Mouse (Mus musculus) kidney, postnatal 0 days (tissue): Measurements from ENCODE around the gene Pabpc4. TPM values are rescaled to one million over a fixed set of nuclear protein-coding genes. Genes with fewer than 3 reads are reported as not detected.

Experiments
- ATAC-seq: fragments of 200-750 bp; cut with Nextera tagmentation; replicated peaks from 2 replicates; pipeline ENCODE4 v1.8.0; 2017; ENCODE audit warnings: low read depth, moderate number of reproducible peaks, moderate TSS enrichment, moderate library complexity; ENCODE audit not compliant: low FRiP score
- DNase-seq: peaks from one replicate; pipeline ENCODE4 v3.0.0-alpha.2; 2016; ENCODE audit warnings: low spot score
- H3K27ac ChIP-seq: fragments of 300-500 bp; sonication (generic); 2 replicates; pipeline ENCODE4 v1.5.1; 2014; ENCODE audit warnings: mild to moderate bottlenecking
- H3K27me3 ChIP-seq: fragments of 300-500 bp; sonication (generic); 2 replicates; pipeline ENCODE4 v1.6.1; 2014; ENCODE audit warnings: low read length, mixed read lengths; ENCODE audit not compliant: insufficient read depth
- H3K36me3 ChIP-seq: fragments of 300-500 bp; sonication (generic); 2 replicates; pipeline ENCODE4 v1.6.1; 2014; ENCODE audit warnings: low read length, mixed read lengths; ENCODE audit not compliant: insufficient read depth
- H3K4me1 ChIP-seq: fragments of 300-500 bp; sonication (generic); replicated peaks from 2 replicates; pipeline ENCODE4 v1.6.1; 2014; ENCODE audit warnings: antibody characterized with exemption, low read length, mixed read lengths; ENCODE audit not compliant: insufficient read depth
- H3K4me2 ChIP-seq: fragments of 300-500 bp; sonication (generic); 2 replicates; pipeline ENCODE4 v1.6.1; 2014; ENCODE audit warnings: mild to moderate bottlenecking, low read length, moderate library complexity, mixed read lengths
- H3K4me3 ChIP-seq: fragments of 300-500 bp; sonication (generic); replicated peaks from 2 replicates; pipeline ENCODE4 v1.5.1; 2014; ENCODE audit warnings: low read depth, low read length
- H3K9ac ChIP-seq: fragments of 300-500 bp; sonication (generic); 2 replicates; pipeline ENCODE4 v1.6.1; 2014; ENCODE audit warnings: low read depth, low read length
- H3K9me3 ChIP-seq: fragments of 300-500 bp; sonication (generic); replicated peaks from 2 replicates; pipeline ENCODE4 v1.6.1; 2016; ENCODE audit warnings: low read length, inconsistent platforms, mixed read lengths
- CTCF ChIP-seq: IDR thresholded peaks from 2 replicates; pipeline ENCODE4 v1.5.1; 2016; ENCODE audit warnings: antibody characterized with exemption, low read depth, mild to moderate bottlenecking, moderate library complexity
- WGBS: fragments of 180-500 bp; shearing (Covaris S2); extraction: QIAGEN DNeasy Blood & Tissue Kit; methylation state at CpG from one replicate; pipeline ENCODE4 v1.1.7; 2014; 5-methylcytosine and 5-hydroxymethylcytosine counted together
- polyA plus RNA-seq: library from polyadenylated mRNA; unstranded; fragments of >200 nt; fragmentation: Nextera tagmentation; extraction: Ambion mirVana; gene quantifications from 2 replicates; pipeline ENCODE4 v1.2.1, GENCODE M21; 2015

Gene Pabpc4
- polyA plus RNA-seq, 1 experiment from 2014 or later = 28.2 TPM

- Histone ChIP-seq H3K9me3 (no peaks in the 10 kb centered on the region), H3K4me3 (no peak overlapping the region), H3K9ac (no peak overlapping the region), H3K4me2 (no peak overlapping the region), H3K27me3 (no peaks in the 10 kb centered on the region), H3K27ac (peak overlapping the region; percentile 62; the same call in 1 of the 2 replicates), H3K4me1 (0 out of 2 replicates have a peak, but pooled peaks cover 4% of the 10 kb centered on the region), H3K36me3 (0 out of 2 replicates have a peak, but pooled peaks cover 5% of the 10 kb centered on the region)
- DNase-seq (no peak), ATAC-seq (no peak)
- 73% methylated on average over 7 of the region's 7 CpGs for WGBS
- no peak for TF ChIP-seq CTCF
These were observed 15.9 kb upstream of the Pabpc4 start for GRCm38 (mm10) chr4:123246221-123246620.

DNA sequence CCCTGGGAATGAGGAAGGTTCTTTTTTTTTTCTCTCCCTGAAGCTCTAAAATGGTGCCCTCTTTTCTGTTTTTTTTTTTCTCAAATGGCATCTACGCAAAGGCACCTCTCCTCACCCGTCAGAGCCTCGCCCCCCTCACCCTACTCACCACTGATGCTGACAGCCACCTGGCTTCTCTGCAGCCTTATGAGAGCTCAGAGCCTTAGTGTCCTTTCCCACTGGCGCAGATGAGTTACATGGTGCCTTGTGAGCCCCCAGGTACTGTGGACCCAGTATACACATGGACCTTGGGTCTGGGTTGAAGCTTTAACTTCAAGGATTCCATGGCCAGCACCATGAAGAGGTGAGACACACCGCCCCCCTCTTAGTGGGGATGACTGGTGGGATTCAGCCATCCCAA lies 15.5 kb upstream of the Pabpc4 start:
- 91% methylated on average over 5 of the region's 5 CpGs for WGBS
- Histone ChIP-seq H3K4me1 (0 out of 2 replicates have a peak, but pooled peaks cover 4% of the 10 kb centered on the region), H3K9ac (no peak overlapping the region), H3K36me3 (0 out of 2 replicates have a peak, but pooled peaks cover 5% of the 10 kb centered on the region), H3K27ac (peak overlapping the region; percentile 62; the same call in 1 of the 2 replicates), H3K9me3 (no peaks in the 10 kb centered on the region), H3K27me3 (no peaks in the 10 kb centered on the region), H3K4me3 (no peak overlapping the region), H3K4me2 (no peak overlapping the region)
- TF ChIP-seq CTCF = no peak
- no peak for ATAC-seq
- no peak for DNase-seq

GRCm38 (mm10) chr4:123247147-123247880 lies 14.8 kb upstream of the Pabpc4 start:
- no peaks in the 10 kb centered on the region for H3K9me3 ChIP-seq
- peak overlapping the region; percentile 62; the same call in 1 of the 2 replicates for H3K27ac ChIP-seq
- peak; percentile 54; the same call in 1 of the 2 replicates for ATAC-seq
- H3K4me2 ChIP-seq = no peak overlapping the region
- 39% methylated on average over 7 of the region's 7 CpGs for WGBS
- H3K4me3 ChIP-seq = no peak overlapping the region
- no peak overlapping the region for H3K9ac ChIP-seq
- peaks cover 4% of the 10 kb centered on the region; the same call in 1 of the 2 replicates for H3K4me1 ChIP-seq
- 0 out of 2 replicates have a peak, but pooled peaks cover 5% of the 10 kb centered on the region for H3K36me3 ChIP-seq
- DNase-seq = peak; percentile 87
- H3K27me3 ChIP-seq = no peaks in the 10 kb centered on the region
- TF ChIP-seq CTCF = no peak

- H3K36me3 ChIP-seq = no peaks in the 10 kb centered on the region
- peaks cover 4% of the 10 kb centered on the region; the same call in 1 of the 2 replicates for H3K4me1 ChIP-seq
- H3K9ac ChIP-seq = no peak overlapping the region
- DNase-seq = no peak
- H3K4me2 ChIP-seq = no peak overlapping the region
- ATAC-seq = no peak
- TF ChIP-seq CTCF = no peak
- H3K9me3 ChIP-seq = no peaks in the 10 kb centered on the region
- H3K27ac ChIP-seq = no peak overlapping the region
- no peaks in the 10 kb centered on the region for H3K27me3 ChIP-seq
- H3K4me3 ChIP-seq = no peak overlapping the region
- WGBS = 51% methylated on average over 7 of the region's 7 CpGs
These were observed 13.1 kb upstream of the Pabpc4 start for GRCm38 (mm10) chr4:123248971-123249567.

DNA sequence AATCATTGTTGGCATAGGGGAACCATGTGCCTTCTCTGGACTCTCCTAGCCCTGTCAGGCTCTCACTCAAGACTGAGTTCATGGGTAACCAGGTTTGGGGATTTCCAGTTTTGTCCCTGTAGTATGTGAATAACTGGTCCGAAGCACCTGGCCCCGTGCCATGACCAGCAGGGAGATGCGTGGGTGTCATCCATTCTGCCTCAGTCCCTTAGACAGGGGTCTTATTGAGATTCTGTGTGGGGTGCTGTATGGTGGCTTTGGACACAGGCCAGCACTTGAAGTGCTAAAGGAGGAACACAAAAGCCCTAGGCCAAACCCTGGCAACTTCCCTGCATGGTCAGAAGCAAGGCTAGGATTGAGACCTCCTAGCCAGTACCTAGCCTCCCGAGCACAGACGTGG lies 9.9 kb upstream of the Pabpc4 start:
- peaks cover 4% of the 10 kb centered on the region; the same call in 1 of the 2 replicates for H3K4me1 ChIP-seq
- 63% methylated on average over 5 of the region's 5 CpGs for WGBS
- DNase-seq = no peak
- no peak for TF ChIP-seq CTCF
- no peaks in the 10 kb centered on the region for H3K27me3 ChIP-seq
- no peak overlapping the region for H3K27ac ChIP-seq
- H3K9me3 ChIP-seq = no peaks in the 10 kb centered on the region
- H3K4me2 ChIP-seq = no peak overlapping the region
- H3K4me3 ChIP-seq = no peak overlapping the region
- no peak for ATAC-seq
- H3K36me3 ChIP-seq = no peaks in the 10 kb centered on the region
- no peak overlapping the region for H3K9ac ChIP-seq

DNA sequence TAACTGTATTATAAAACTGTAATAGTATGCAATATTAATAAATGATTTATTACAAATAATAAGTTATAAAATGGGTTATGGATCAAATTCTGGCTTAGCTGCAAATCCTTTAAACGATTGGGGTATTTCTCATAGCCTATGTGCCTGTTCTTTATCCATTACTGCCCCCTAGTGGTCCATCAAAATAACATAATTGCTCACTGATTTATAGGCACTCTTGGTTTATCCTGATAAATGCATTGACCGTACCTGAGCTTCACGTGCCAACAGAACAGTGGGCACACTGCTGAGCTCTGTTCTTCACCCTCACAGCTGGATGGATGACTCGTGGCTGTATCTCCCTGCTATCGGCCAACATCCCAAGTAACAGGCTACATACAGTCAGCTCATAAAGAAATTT lies 7.5 kb upstream of the Pabpc4 start:
- peak; percentile 71 for ATAC-seq
- peak; percentile 93 for TF ChIP-seq CTCF
- no peak overlapping the region for H3K9ac ChIP-seq
- no peaks in the 10 kb centered on the region for H3K27me3 ChIP-seq
- no peak overlapping the region for H3K4me3 ChIP-seq
- 18% methylated on average over 5 of the region's 5 CpGs for WGBS
- H3K4me1 ChIP-seq = no peaks in the 10 kb centered on the region; the same call in 1 of the 2 replicates
- peak; percentile 93 for DNase-seq
- H3K4me2 ChIP-seq = no peak overlapping the region
- H3K36me3 ChIP-seq = no peaks in the 10 kb centered on the region
- H3K9me3 ChIP-seq = no peaks in the 10 kb centered on the region
- no peak overlapping the region for H3K27ac ChIP-seq
